Mouse (Mus musculus): ENCODE results near the gene Itsn2. TPM values are rescaled to one million over a fixed set of nuclear protein-coding genes. Genes with fewer than 3 reads are reported as not detected.

The Itsn2 gene
- polyA plus RNA-seq, 1 experiment: 83.6 TPM

GRCm38 (mm10) chr12:4582326-4582725 lies 10.1 kb upstream of the Itsn2 start:
- no peaks in the 10 kb centered on the region for H3K36me3 ChIP-seq (ENCODE audit: control insufficient read depth, insufficient read depth, low read length)
- no peak for TF ChIP-seq POLR2A (IDR thresholded peaks at IDR 0.05; ENCODE audit: control insufficient read depth, low read depth, low read length)
- no peak for TF ChIP-seq CTCF (IDR thresholded peaks at IDR 0.05; ENCODE audit: control insufficient read depth, insufficient read depth, insufficient replicate concordance, low read depth, low read length)
- H3K4me1 ChIP-seq (ENCODE audit: control insufficient read depth, insufficient read depth, low read length): no peaks in the 10 kb centered on the region
- H3K27me3 ChIP-seq (ENCODE audit: control insufficient read depth, insufficient read depth, low read length): no peaks in the 10 kb centered on the region
- no peak overlapping the region for H3K4me3 ChIP-seq (ENCODE audit: control insufficient read depth, low read depth, low read length)
- H3K27ac ChIP-seq (ENCODE audit: control insufficient read depth, insufficient read depth, low read depth, low read length): no peak overlapping the region

GRCm38 (mm10) chr12:4587846-4588245 lies 4.6 kb upstream of the Itsn2 start:
- no peaks in the 10 kb centered on the region for H3K27me3 ChIP-seq (ENCODE audit: control insufficient read depth, insufficient read depth, low read length)
- H3K36me3 ChIP-seq (ENCODE audit: control insufficient read depth, insufficient read depth, low read length): no peaks in the 10 kb centered on the region
- TF ChIP-seq POLR2A (IDR thresholded peaks at IDR 0.05; ENCODE audit: control insufficient read depth, low read depth, low read length): no peak
- H3K27ac ChIP-seq (ENCODE audit: control insufficient read depth, insufficient read depth, low read depth, low read length): no peak overlapping the region
- no peak overlapping the region for H3K4me3 ChIP-seq (ENCODE audit: control insufficient read depth, low read depth, low read length)
- H3K4me1 ChIP-seq (ENCODE audit: control insufficient read depth, insufficient read depth, low read length): peaks cover 4% of the 10 kb centered on the region

- H3K27me3 ChIP-seq (ENCODE audit: control insufficient read depth, insufficient read depth, low read length): no peaks in the 10 kb centered on the region
- no peak for TF ChIP-seq CTCF (IDR thresholded peaks at IDR 0.05; ENCODE audit: control insufficient read depth, insufficient read depth, insufficient replicate concordance, low read depth, low read length)
- H3K36me3 ChIP-seq (ENCODE audit: control insufficient read depth, insufficient read depth, low read length): no peaks in the 10 kb centered on the region
- no peak overlapping the region for H3K4me3 ChIP-seq (ENCODE audit: control insufficient read depth, low read depth, low read length)
- H3K27ac ChIP-seq (ENCODE audit: control insufficient read depth, insufficient read depth, low read depth, low read length): no peak overlapping the region
- H3K4me1 ChIP-seq (ENCODE audit: control insufficient read depth, insufficient read depth, low read length): peaks cover 6% of the 10 kb centered on the region
Measured at GRCm38 (mm10) chr12:4588603-4589002, 3.8 kb upstream of the Itsn2 start.

DNA sequence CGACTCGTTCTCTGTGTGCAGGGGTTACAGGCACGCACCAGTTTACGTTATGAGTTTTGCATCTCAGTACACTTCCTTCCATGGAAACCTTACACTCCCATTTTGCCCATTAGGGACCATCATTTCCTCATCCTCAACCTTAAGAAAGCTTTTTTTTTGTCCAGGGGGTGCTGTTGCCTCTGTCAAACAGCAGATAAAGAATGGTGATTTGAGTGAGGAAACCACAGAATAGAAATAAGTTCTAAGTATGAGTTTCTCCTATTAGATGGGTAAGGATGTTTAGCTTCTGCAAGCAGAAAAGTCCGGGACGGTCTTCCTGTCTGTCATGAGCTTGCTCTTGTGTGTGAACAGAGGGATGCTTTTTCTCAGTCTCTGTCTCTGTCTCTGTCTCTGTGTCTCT lies 413 bp upstream of the Itsn2 start:
- no peaks in the 10 kb centered on the region for H3K27me3 ChIP-seq (ENCODE audit: control insufficient read depth, insufficient read depth, low read length)
- H3K4me3 ChIP-seq (ENCODE audit: control insufficient read depth, low read depth, low read length): peak overlapping the region; percentile 99; the same call in 1 of the 2 replicates
- no peak overlapping the region; the same call in 1 of the 2 replicates for H3K27ac ChIP-seq (ENCODE audit: control insufficient read depth, insufficient read depth, low read depth, low read length)
- TF ChIP-seq POLR2A (IDR thresholded peaks at IDR 0.05; ENCODE audit: control insufficient read depth, low read depth, low read length) (no peak), CTCF (IDR thresholded peaks at IDR 0.05; ENCODE audit: control insufficient read depth, insufficient read depth, insufficient replicate concordance, low read depth, low read length) (no peak)
- H3K4me1 ChIP-seq (ENCODE audit: control insufficient read depth, insufficient read depth, low read length): peaks cover 6% of the 10 kb centered on the region
- H3K36me3 ChIP-seq (ENCODE audit: control insufficient read depth, insufficient read depth, low read length): no peaks in the 10 kb centered on the region

GRCm38 (mm10) chr12:4593166-4593929 lies 910 bp downstream of the Itsn2 start:
- Histone ChIP-seq H3K27ac (ENCODE audit: control insufficient read depth, insufficient read depth, low read depth, low read length) (peak overlapping the region; percentile 97), H3K27me3 (ENCODE audit: control insufficient read depth, insufficient read depth, low read length) (no peaks in the 10 kb centered on the region), H3K4me3 (ENCODE audit: control insufficient read depth, low read depth, low read length) (peak overlapping the region; percentile 99), H3K36me3 (ENCODE audit: control insufficient read depth, insufficient read depth, low read length) (no peaks in the 10 kb centered on the region), H3K4me1 (ENCODE audit: control insufficient read depth, insufficient read depth, low read length) (peaks cover 6% of the 10 kb centered on the region)
- TF ChIP-seq CTCF (IDR thresholded peaks at IDR 0.05; ENCODE audit: control insufficient read depth, insufficient read depth, insufficient replicate concordance, low read depth, low read length): no peak
- TF ChIP-seq POLR2A (IDR thresholded peaks at IDR 0.05; ENCODE audit: control insufficient read depth, low read depth, low read length): no peak

DNA sequence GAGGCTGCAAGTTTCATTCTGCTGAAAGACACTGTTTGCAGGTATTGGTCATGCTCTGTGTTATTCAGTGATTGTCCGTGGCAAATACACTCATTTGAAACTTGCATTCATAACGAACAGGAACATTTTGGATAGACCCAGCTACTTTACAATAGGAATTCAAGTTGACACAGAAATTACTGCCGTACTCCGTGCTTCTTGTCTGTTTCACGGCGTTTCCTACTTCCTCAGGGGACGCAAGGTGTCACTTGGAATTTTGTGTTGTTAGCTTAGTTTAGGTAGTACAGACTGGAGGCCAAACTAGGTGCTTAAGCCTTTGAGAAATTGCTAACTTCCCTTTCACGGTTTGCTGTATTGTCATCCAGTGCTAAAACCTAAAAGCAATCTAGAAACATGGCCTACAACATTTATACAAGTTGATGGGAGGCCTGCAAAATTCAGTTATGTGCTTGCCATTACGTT lies 1.5 kb downstream of the Itsn2 start:
- Histone ChIP-seq H3K4me3 (ENCODE audit: control insufficient read depth, low read depth, low read length) (peak overlapping the region; percentile 99; the same call in 1 of the 2 replicates), H3K27me3 (ENCODE audit: control insufficient read depth, insufficient read depth, low read length) (no peaks in the 10 kb centered on the region), H3K4me1 (ENCODE audit: control insufficient read depth, insufficient read depth, low read length) (peaks cover 6% of the 10 kb centered on the region), H3K36me3 (ENCODE audit: control insufficient read depth, insufficient read depth, low read length) (no peaks in the 10 kb centered on the region), H3K27ac (ENCODE audit: control insufficient read depth, insufficient read depth, low read depth, low read length) (peak overlapping the region; percentile 97)
- TF ChIP-seq CTCF (IDR thresholded peaks at IDR 0.05; ENCODE audit: control insufficient read depth, insufficient read depth, insufficient replicate concordance, low read depth, low read length) (no peak), POLR2A (IDR thresholded peaks at IDR 0.05; ENCODE audit: control insufficient read depth, low read depth, low read length) (no peak)

DNA sequence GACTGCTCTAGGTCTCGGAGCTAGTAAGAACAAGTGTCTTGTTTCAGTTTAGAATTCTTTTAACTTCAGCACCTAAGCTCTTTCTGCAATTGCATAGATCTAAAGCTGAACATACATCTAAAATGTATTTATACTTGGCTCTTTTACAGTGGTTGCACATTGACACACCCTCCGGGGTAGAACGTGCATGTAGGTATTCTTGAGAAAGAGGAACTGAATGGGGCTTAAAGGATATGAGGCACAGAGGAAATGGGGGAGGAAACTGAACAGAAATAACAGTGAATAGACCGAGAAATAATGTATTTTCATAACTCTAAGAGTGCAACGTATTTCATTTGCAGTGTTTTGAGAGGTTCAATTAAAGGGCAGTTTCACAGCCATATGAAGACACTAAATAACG lies 2.6 kb downstream of the Itsn2 start:
- no peak overlapping the region for H3K4me3 ChIP-seq (ENCODE audit: control insufficient read depth, low read depth, low read length)
- no peak overlapping the region for H3K27ac ChIP-seq (ENCODE audit: control insufficient read depth, insufficient read depth, low read depth, low read length)
- H3K36me3 ChIP-seq (ENCODE audit: control insufficient read depth, insufficient read depth, low read length): no peaks in the 10 kb centered on the region
- no peaks in the 10 kb centered on the region for H3K27me3 ChIP-seq (ENCODE audit: control insufficient read depth, insufficient read depth, low read length)
- no peak for TF ChIP-seq CTCF (IDR thresholded peaks at IDR 0.05; ENCODE audit: control insufficient read depth, insufficient read depth, insufficient replicate concordance, low read depth, low read length)
- TF ChIP-seq POLR2A (IDR thresholded peaks at IDR 0.05; ENCODE audit: control insufficient read depth, low read depth, low read length): no peak
- H3K4me1 ChIP-seq (ENCODE audit: control insufficient read depth, insufficient read depth, low read length): peaks cover 9% of the 10 kb centered on the region
